Mouse (Mus musculus) stomach, embryonic 14.5 days (tissue): Measurements from ENCODE around the gene Vps72. TPM values are rescaled to one million over a fixed set of nuclear protein-coding genes. Genes with fewer than 3 reads are reported as not detected.

Experiments used
- ATAC-seq: fragments of 200-750 bp; cut with Nextera tagmentation; 2 replicates; pipeline ENCODE4 v1.8.0; 2017; ENCODE audit warnings: low read depth, moderate TSS enrichment; ENCODE audit not compliant: insufficient number of reproducible peaks, insufficient read depth, low FRiP score
- H3K27ac ChIP-seq: fragments of 300-500 bp; sonication (generic); 2 replicates; pipeline ENCODE4 v1.5.1; 2014; ENCODE audit warnings: mild to moderate bottlenecking, low read length, moderate library complexity, mixed read lengths
- H3K27me3 ChIP-seq: fragments of 300-500 bp; sonication (generic); 2 replicates; pipeline ENCODE4 v1.6.1; 2014; ENCODE audit warnings: low read length, control low read depth, mixed read lengths; ENCODE audit not compliant: control insufficient read depth, insufficient read depth
- H3K36me3 ChIP-seq: fragments of 300-500 bp; sonication (generic); 2 replicates; pipeline ENCODE4 v1.6.1; 2014; ENCODE audit warnings: mild to moderate bottlenecking, control low read depth, low read length, moderate library complexity, mixed read lengths; ENCODE audit not compliant: control insufficient read depth, insufficient read depth
- H3K4me1 ChIP-seq: fragments of 300-500 bp; sonication (generic); 2 replicates; pipeline ENCODE4 v1.6.1; 2014; ENCODE audit warnings: low read length, control low read depth, mixed read lengths; ENCODE audit not compliant: control insufficient read depth, insufficient read depth
- H3K4me2 ChIP-seq: fragments of 300-500 bp; sonication (generic); replicated peaks from 2 replicates; pipeline ENCODE4 v1.6.1; 2014; ENCODE audit warnings: low read depth, low read length, control low read depth
- H3K4me3 ChIP-seq: fragments of 300-500 bp; sonication (generic); 2 replicates; pipeline ENCODE4 v1.5.1; 2014; ENCODE audit warnings: low read depth, low read length, control low read depth
- H3K9ac ChIP-seq: fragments of 300-500 bp; sonication (generic); replicated peaks from 2 replicates; pipeline ENCODE4 v1.6.1; 2014; ENCODE audit warnings: low read depth, mild to moderate bottlenecking, control low read depth, low read length, moderate library complexity, mixed read lengths
- H3K9me3 ChIP-seq: fragments of 300-500 bp; sonication (generic); 2 replicates; pipeline ENCODE4 v1.6.1; 2016; ENCODE audit warnings: low read depth, low read length, control low read depth; ENCODE audit not compliant: control insufficient read depth
- WGBS: fragments of 180-500 bp; shearing (Covaris S2); extraction: QIAGEN DNeasy Blood & Tissue Kit; methylation state at CpG from one replicate; pipeline ENCODE4 v1.1.7; 2014; 5-methylcytosine and 5-hydroxymethylcytosine counted together
- polyA plus RNA-seq: library from polyadenylated mRNA; unstranded; fragments of >200 nt; fragmentation: Nextera tagmentation; extraction: Ambion mirVana; gene quantifications from 2 replicates; pipeline ENCODE4 v1.2.1, GENCODE M21; 2014

The Vps72 gene
- polyA plus RNA-seq, 1 experiment from 2014 or later = 156 TPM

DNA sequence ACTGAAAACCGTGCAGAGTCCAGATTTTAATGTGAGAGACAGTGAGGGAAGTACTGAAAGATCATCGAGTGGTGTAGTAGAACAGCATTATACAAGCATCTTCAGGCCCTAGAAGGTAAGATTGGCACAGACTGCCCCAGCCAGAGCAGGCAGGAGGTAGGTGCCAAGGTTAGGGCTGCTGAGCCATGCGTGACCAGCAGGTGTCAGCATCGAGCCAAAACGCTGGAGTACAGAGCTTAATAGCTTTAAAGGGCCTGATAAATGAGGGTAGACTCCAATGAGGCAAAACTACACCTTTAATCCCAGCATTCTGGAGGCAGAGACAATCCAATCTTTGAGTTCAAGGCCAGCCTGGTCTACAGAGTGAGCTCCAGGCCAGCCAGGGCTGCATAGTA, 31.8 kb downstream of the Vps72 start:
- Histone ChIP-seq H3K9me3 (no peaks in the 10 kb centered on the region), H3K4me1 (no peaks in the 10 kb centered on the region), H3K36me3 (peaks cover 5% of the 10 kb centered on the region; the same call in 1 of the 2 replicates), H3K4me2 (no peak overlapping the region), H3K27me3 (no peaks in the 10 kb centered on the region), H3K4me3 (no peak overlapping the region), H3K27ac (no peak overlapping the region), H3K9ac (no peak overlapping the region)
- ATAC-seq = peak; percentile 66; the same call in 1 of the 2 replicates
- 7% methylated on average over 5 of the region's 5 CpGs for WGBS

DNA sequence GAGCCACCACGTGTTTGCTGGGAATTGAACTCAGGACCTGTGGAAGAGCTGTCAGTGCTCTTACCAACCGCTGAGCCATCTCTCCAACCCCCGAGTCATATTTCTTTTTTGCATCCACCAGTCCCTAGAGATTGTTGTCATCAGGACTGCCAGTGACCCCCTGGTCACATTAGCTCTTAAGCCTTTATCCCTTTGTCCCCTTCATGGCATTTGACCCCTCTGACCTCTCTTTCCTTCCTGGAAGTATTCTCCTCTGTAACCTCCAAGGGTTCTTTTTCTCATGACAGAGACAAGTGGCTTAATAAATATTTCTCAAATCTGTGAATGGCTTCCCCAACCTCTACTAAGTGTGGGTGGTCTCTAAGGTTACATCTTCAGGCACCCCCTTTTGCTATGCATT, 37.1 kb downstream of the Vps72 start:
- Histone ChIP-seq H3K27ac (no peak overlapping the region), H3K36me3 (no peaks in the 10 kb centered on the region), H3K9me3 (no peaks in the 10 kb centered on the region), H3K4me3 (no peak overlapping the region), H3K4me2 (no peak overlapping the region), H3K27me3 (no peaks in the 10 kb centered on the region), H3K4me1 (no peaks in the 10 kb centered on the region), H3K9ac (no peak overlapping the region)
- WGBS = 49% methylated on average over 3 of the region's 3 CpGs
- no peak for ATAC-seq

DNA sequence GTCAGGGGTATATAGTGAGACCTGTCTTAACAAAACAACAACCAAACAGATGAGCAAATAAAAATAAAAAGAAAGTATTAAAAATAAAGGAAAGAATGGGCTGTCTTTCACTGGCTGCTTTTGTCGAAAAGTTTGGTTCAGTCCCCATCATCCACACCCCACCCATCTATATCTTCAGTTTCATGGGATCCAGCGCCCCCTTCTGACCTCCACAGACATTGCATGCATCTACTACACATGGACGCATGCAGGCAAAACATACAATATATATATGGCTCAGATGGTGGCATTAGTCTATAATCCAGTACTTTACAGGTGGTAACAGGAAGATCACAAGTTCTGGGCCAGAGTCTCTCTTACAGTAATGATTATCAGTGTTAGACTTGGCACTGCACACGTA, 43.1 kb downstream of the Vps72 start:
- Histone ChIP-seq H3K27ac (no peak overlapping the region), H3K4me2 (no peak overlapping the region), H3K4me3 (no peak overlapping the region), H3K4me1 (no peaks in the 10 kb centered on the region), H3K27me3 (no peaks in the 10 kb centered on the region), H3K9me3 (no peaks in the 10 kb centered on the region), H3K9ac (no peak overlapping the region), H3K36me3 (no peaks in the 10 kb centered on the region)
- whole genome bisulfite sequencing = 53% methylated on average over 4 of the region's 4 CpGs
- ATAC-seq = no peak

DNA sequence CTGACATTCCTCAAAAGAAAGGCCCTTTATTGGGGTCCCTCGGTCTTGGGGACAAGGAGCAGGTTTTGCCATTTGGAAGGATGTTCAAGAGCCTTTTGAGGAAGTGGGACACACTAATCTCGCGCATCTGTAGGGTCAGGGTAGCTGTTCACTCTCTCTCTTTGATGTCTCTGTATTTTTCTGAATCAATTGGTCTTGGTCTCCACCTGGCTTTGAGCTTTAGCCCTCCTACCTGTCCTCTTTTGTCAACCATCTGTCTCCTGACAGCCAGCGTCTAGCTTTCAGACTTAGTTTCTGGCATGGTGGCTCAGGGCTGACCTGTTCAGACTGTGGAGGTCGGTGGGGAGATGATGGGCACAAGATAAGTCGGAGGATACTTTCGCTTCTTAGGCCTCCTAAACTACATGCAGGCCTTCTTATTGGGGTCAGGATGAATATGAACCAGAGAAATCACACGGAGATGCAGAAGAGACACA, 48.7 kb downstream of the Vps72 start:
- H3K4me1 ChIP-seq = peaks cover 28% of the 10 kb centered on the region; the same call in 1 of the 2 replicates
- WGBS = 20% methylated on average over 8 of the region's 8 CpGs
- ATAC-seq = no peak
- peak overlapping the region; percentile 63 for H3K4me2 ChIP-seq
- H3K36me3 ChIP-seq = no peaks in the 10 kb centered on the region
- H3K4me3 ChIP-seq = peak overlapping the region; percentile 79
- no peaks in the 10 kb centered on the region for H3K9me3 ChIP-seq
- no peak overlapping the region for H3K9ac ChIP-seq
- no peaks in the 10 kb centered on the region for H3K27me3 ChIP-seq
- no peak overlapping the region for H3K27ac ChIP-seq

DNA sequence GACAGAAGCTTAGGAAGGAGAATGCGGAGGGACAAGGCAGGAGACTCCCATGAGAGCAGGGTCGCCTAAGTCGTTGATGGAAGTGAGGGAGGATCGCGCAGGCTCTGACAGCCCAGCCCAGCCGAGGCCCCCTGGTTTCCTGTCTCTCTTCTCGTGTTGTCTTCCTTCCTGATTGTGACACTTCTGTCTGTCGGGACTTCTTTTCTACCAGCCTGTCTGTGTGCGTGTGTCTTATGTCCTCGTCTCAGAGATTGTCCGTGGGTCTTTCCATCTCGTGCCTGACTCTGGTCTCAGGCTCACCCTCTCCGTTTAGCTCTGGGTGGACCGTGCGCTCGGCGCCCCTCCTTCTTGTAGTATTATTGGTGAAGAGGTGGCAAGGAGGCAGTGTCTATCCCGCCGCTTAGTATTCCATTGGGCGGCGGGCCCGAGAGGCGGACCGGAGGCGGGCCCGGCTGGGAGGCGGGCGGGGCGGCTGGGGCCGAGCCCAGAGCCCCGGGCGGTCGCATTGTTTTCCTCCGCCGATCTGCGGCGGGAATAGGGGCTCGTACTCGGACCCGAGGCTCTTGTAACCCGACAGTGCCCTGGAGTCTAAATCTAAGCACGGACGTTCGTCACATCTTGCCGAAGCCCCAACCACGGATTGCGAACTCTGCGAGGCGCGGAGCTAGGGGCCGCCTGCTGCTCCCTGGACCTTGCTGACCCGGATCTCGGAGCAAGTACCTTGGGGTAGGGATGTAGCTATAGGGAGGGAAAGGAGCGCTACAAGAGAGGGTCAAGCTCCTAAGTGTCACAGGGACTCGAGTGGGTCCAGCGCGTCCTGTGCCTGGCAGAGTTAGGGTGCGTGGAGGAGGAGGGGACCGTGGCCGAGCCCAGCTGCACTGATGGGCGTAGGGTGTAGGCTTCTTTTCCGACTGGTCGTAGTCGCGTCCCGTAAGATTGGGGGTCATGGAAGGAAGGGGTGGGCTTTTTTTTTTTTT, 49.5 kb downstream of the Vps72 start, which contains the start of gene Sema6c:
TSS of gene Sema6c (plus strand) at position 471 of the 977 bp plus-strand sequence.
- H3K36me3 ChIP-seq = no peaks in the 10 kb centered on the region
- H3K4me1 ChIP-seq = peaks cover 28% of the 10 kb centered on the region; the same call in 1 of the 2 replicates
- H3K27me3 ChIP-seq = no peaks in the 10 kb centered on the region
- peak within 1 kb of the TSS; percentile 79 for H3K4me3 ChIP-seq
- H3K9me3 ChIP-seq = no peaks in the 10 kb centered on the region
- peak; percentile 95 for ATAC-seq
- H3K27ac ChIP-seq = 0 out of 2 replicates have a peak within 1 kb of the TSS, but pooled peaks have one; percentile 33
- peak within 1 kb of the TSS; percentile 52 for H3K9ac ChIP-seq
- H3K4me2 ChIP-seq = peak within 1 kb of the TSS; percentile 63
- WGBS = under 1% methylated on average over 66 of the region's 66 CpGs

DNA sequence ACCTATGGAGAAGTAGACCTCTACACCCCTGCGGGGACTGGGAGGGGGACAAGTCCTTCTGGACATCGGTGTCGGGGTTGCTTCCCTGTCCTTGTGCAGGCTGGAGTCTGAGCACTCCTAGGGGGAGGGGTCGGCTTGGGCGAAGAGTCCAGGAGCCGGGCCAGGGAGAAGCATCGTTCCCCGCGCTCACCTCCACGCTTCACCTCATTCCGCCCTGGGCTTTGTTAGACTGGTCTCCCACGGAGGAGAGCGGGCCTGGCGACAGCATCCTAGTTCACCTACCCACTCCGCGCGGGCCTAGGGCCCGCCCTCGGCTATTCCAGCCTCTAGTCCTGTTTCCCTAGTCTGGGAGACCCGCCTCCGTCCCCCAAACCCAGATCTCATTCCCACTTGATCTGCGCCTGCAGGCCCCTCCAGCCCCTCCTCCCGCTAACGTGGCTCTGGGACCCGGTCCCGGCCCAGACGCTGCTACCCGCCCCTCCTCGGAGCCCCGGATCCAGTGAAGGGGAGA, 50.3 kb downstream of the Vps72 start:
- peak overlapping the region; percentile 79 for H3K4me3 ChIP-seq
- H3K9me3 ChIP-seq = no peaks in the 10 kb centered on the region
- ATAC-seq = peak; percentile 9; the same call in 1 of the 2 replicates
- H3K36me3 ChIP-seq = no peaks in the 10 kb centered on the region
- peak overlapping the region; percentile 63 for H3K4me2 ChIP-seq
- peaks cover 28% of the 10 kb centered on the region; the same call in 1 of the 2 replicates for H3K4me1 ChIP-seq
- H3K9ac ChIP-seq = peak overlapping the region; percentile 52; the same call in 1 of the 2 replicates
- no peak overlapping the region for H3K27ac ChIP-seq
- no peaks in the 10 kb centered on the region for H3K27me3 ChIP-seq
- under 1% methylated on average over 30 of the region's 30 CpGs for WGBS

DNA sequence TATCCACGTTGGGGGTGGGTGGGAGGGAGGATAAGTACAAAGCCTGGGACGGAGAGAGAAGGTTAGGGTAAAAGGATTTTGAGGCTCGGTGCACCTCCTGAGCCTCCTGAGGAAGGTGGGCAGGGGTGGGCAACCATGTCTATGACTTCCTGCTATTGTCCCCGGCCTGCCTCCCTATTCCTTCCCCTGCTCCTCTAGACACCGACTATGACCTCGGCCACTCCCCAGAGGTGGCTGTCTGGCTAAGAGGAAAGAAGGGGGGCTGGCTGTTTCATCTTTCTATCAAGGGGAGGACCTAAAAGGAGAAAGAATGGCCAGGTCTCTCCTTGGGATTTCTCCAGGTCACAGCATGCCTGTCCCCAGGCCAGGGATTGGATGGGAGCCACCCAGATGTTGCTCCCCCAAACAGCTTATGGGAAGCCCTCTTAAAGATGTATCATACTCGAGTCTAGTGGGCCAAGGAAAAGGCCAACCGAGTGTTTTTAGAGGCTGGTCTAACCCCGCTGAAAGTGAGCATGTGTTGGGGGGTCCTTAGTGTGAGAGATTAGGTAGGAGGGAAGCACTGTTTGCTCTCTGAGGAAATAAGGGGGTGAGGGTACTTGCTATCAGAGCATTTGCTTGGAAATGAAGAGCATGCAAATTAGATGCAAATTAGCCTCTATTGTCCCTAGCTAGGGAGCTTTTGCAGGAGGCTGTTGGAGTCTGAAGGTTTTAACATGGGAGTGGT, 51.0 kb downstream of the Vps72 start:
- ATAC-seq = no peak
- Histone ChIP-seq H3K9me3 (no peaks in the 10 kb centered on the region), H3K4me1 (peaks cover 28% of the 10 kb centered on the region; the same call in 1 of the 2 replicates), H3K27ac (peak overlapping the region; percentile 33; the same call in 1 of the 2 replicates), H3K9ac (peak overlapping the region; percentile 52; the same call in 1 of the 2 replicates), H3K4me3 (peak overlapping the region; percentile 79), H3K27me3 (no peaks in the 10 kb centered on the region), H3K36me3 (no peaks in the 10 kb centered on the region; the same call in 1 of the 2 replicates), H3K4me2 (peak overlapping the region; percentile 63)
- WGBS = 6% methylated on average over 9 of the region's 9 CpGs

DNA sequence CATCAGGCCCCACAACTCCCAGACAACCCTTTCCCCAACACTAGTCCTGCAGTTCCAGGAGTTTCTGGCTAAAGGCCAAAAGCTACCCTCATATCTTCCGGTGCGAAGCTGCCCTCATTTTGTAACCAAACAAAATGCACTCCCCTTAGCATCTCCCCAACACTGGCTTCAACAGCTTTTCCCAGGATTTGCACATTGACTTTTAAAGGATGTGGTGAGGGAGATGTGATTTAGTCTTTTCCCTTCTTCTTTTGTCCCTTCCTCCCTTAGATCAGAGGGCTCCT, 51.5 kb downstream of the Vps72 start:
- H3K4me1 ChIP-seq = peaks cover 28% of the 10 kb centered on the region; the same call in 1 of the 2 replicates
- no peaks in the 10 kb centered on the region for H3K27me3 ChIP-seq
- H3K4me3 ChIP-seq = peak overlapping the region; percentile 79
- no peaks in the 10 kb centered on the region for H3K9me3 ChIP-seq
- H3K36me3 ChIP-seq = no peaks in the 10 kb centered on the region; the same call in 1 of the 2 replicates
- H3K9ac ChIP-seq = no peak overlapping the region
- WGBS = 46% methylated on average over 2 of the region's 2 CpGs
- H3K27ac ChIP-seq = no peak overlapping the region
- peak overlapping the region; percentile 63 for H3K4me2 ChIP-seq
- ATAC-seq = no peak
